Mouse (Mus musculus) MEL (cell line): ENCODE results near the gene Ugt1a9. TPM values are rescaled to one million over a fixed set of nuclear protein-coding genes. Genes with fewer than 3 reads are reported as not detected.
A peak's percentile ranks its signal among the peaks of the same experiment; 100 is the strongest.
"Not testable (repeated sequence)": the region's sequence is repeated elsewhere in the genome, so short reads cannot be mapped to it uniquely, and the experiment has no call there.

Experiments used
- DNase-seq: peaks from one replicate; pipeline ENCODE4 v3.0.0; 2011; ENCODE audit warnings: low read depth, low spot score
- H3K27ac ChIP-seq: 2 replicates; pipeline ENCODE4 v1.5.1; 2012; ENCODE audit warnings: low read depth, mild to moderate bottlenecking, control low read depth, low read length, moderate library complexity; ENCODE audit not compliant: control insufficient read depth
- H3K27me3 ChIP-seq, 2 experiments: fragments of 150-350 bp in 1 of 2; sonication (generic) in 1 of 2; 2 replicates each; pipeline ENCODE4 v1.6.1; 2012; ENCODE audit warnings: low read length in 2 of 2, mild to moderate bottlenecking in 2 of 2, improper control_type of control experiment in 1 of 2, moderate library complexity in 1 of 2; ENCODE audit not compliant: insufficient read depth in 2 of 2, control insufficient read depth in 1 of 2
- H3K36me3 ChIP-seq, 2 experiments: 2 replicates each; pipeline ENCODE4 v1.6.1; 2012 to 2014; ENCODE audit warnings: low read length in 2 of 2, improper control_type of control experiment in 1 of 2, inconsistent platforms in 1 of 2, mild to moderate bottlenecking in 1 of 2; ENCODE audit not compliant: insufficient read depth in 2 of 2, control insufficient read depth in 1 of 2
- H3K4me1 ChIP-seq, 2 experiments: fragments of 150-350 bp in 1 of 2; sonication (generic) in 1 of 2; 2 replicates each; pipeline ENCODE4 v1.6.1; 2012; ENCODE audit warnings: low read length in 2 of 2, improper control_type of control experiment in 1 of 2, mild to moderate bottlenecking in 1 of 2; ENCODE audit not compliant: insufficient read depth in 2 of 2, control insufficient read depth in 1 of 2
- H3K4me3 ChIP-seq, 2 experiments: fragments of 150-350 bp in 1 of 2; sonication (generic) in 1 of 2; 2 replicates each; pipeline ENCODE4 v1.5.1; 2012; ENCODE audit warnings: low read depth in 2 of 2, low read length in 2 of 2, mild to moderate bottlenecking in 2 of 2, moderate library complexity in 2 of 2, control low read depth in 1 of 2, improper control_type of control experiment in 1 of 2; ENCODE audit not compliant: control insufficient read depth in 1 of 2, insufficient read depth in 1 of 2
- H3K79me2 ChIP-seq: 2 replicates; pipeline ENCODE4 v1.6.1; 2012; ENCODE audit warnings: mild to moderate bottlenecking, low read length, moderate library complexity; ENCODE audit not compliant: control insufficient read depth, poor library complexity, insufficient read depth
- H3K9ac ChIP-seq: 2 replicates; pipeline ENCODE4 v1.6.1; 2012; ENCODE audit warnings: low read depth, mild to moderate bottlenecking, control low read depth, low read length, moderate library complexity; ENCODE audit not compliant: control insufficient read depth, poor library complexity, severe bottlenecking
- H3K9me3 ChIP-seq: fragments of 150-350 bp; sonication (generic); replicated peaks from 2 replicates; pipeline ENCODE4 v1.6.1; 2012; ENCODE audit warnings: mild to moderate bottlenecking, low read length, improper control_type of control experiment, moderate library complexity; ENCODE audit not compliant: insufficient read depth
- CHD1 ChIP-seq: IDR thresholded peaks from 2 replicates; pipeline ENCODE4 v1.6.1; 2012; ENCODE audit warnings: low read depth, mild to moderate bottlenecking, inconsistent platforms, low read length, improper control_type of control experiment
- CTCF ChIP-seq, 3 experiments: IDR thresholded peaks in 2 of 3; conservative IDR thresholded peaks in 1 of 3; 2 replicates each; pipeline ENCODE4 v1.5.1; 2011 to 2012; ENCODE audit warnings: low read length in 3 of 3, low read depth in 2 of 3, mild to moderate bottlenecking in 2 of 3, improper control_type of control experiment in 1 of 3, inconsistent platforms in 1 of 3, mixed read lengths in 1 of 3, moderate library complexity in 1 of 3; ENCODE audit not compliant: control insufficient read depth in 1 of 3, insufficient read depth in 1 of 3, poor library complexity in 1 of 3, severe bottlenecking in 1 of 3
- GABPA ChIP-seq: IDR thresholded peaks from 2 replicates; pipeline ENCODE4 v1.6.1; 2012; ENCODE audit warnings: low read depth, mild to moderate bottlenecking, inconsistent platforms, low read length, improper control_type of control experiment, moderate library complexity
- GATA1 ChIP-seq: IDR thresholded peaks from 2 replicates; pipeline ENCODE4 v1.6.1; 2011; ENCODE audit warnings: low read depth, low read length, improper control_type of control experiment
- JUND ChIP-seq: IDR thresholded peaks from 2 replicates; pipeline ENCODE4 v1.6.1; 2011; ENCODE audit warnings: low read depth, mild to moderate bottlenecking, improper control_type of control experiment, low read length
- KAT2A ChIP-seq: conservative IDR thresholded peaks from 2 replicates; pipeline ENCODE4 v1.6.1; 2012; ENCODE audit warnings: low read depth, low read length, improper control_type of control experiment, inconsistent platforms
- MAZ ChIP-seq: IDR thresholded peaks from 2 replicates; pipeline ENCODE4 v1.6.1; 2012; ENCODE audit warnings: low read depth, mild to moderate bottlenecking, inconsistent platforms, low read length, improper control_type of control experiment
- MXI1 ChIP-seq: IDR thresholded peaks from 2 replicates; pipeline ENCODE4 v1.6.1; 2011; ENCODE audit warnings: mild to moderate bottlenecking, low read depth, low read length, improper control_type of control experiment
- NELFE ChIP-seq: IDR thresholded peaks from 2 replicates; pipeline ENCODE4 v1.6.1; 2011; ENCODE audit warnings: low read depth, low read length, improper control_type of control experiment
- NRF1 ChIP-seq: IDR thresholded peaks from 2 replicates; pipeline ENCODE4 v1.6.1; 2014; ENCODE audit warnings: low read depth, mild to moderate bottlenecking, inconsistent platforms, low read length, improper control_type of control experiment, moderate library complexity; ENCODE audit not compliant: poor library complexity, insufficient read depth, severe bottlenecking
- RAD21 ChIP-seq: IDR thresholded peaks from 2 replicates; pipeline ENCODE4 v1.6.1; 2011; ENCODE audit warnings: mild to moderate bottlenecking, low read depth, low read length, improper control_type of control experiment
- RCOR1 ChIP-seq: IDR thresholded peaks from 2 replicates; pipeline ENCODE4 v1.6.1; 2012; ENCODE audit warnings: low read depth, mild to moderate bottlenecking, inconsistent platforms, low read length, improper control_type of control experiment
- USF2 ChIP-seq, 2 experiments: IDR thresholded peaks; 2 replicates each; pipeline ENCODE4 v1.6.1; 2011 to 2012; ENCODE audit warnings: improper control_type of control experiment in 2 of 2, low read length in 2 of 2, borderline replicate concordance in 1 of 2, inconsistent platforms in 1 of 2, low read depth in 1 of 2, mild to moderate bottlenecking in 1 of 2; ENCODE audit not compliant: insufficient read depth in 1 of 2
- ZNF384 ChIP-seq: IDR thresholded peaks from 2 replicates; pipeline ENCODE4 v1.6.1; 2012; ENCODE audit warnings: low read depth, mild to moderate bottlenecking, inconsistent platforms, low read length, improper control_type of control experiment
- polyA plus RNA-seq, 2 experiments: library from polyadenylated mRNA; stranded (reverse) in 1 of 2; unstranded in 1 of 2; fragments of >175 nt in 1 of 2; fragments of >200 nt in 1 of 2; gene quantifications; 2 replicates each; pipeline versions ENCODE4 v1.2.1 to v1.2.4; 2012; ENCODE audit warnings: low replicate concordance in 2 of 2, low read depth in 1 of 2; ENCODE audit not compliant: insufficient read length in 2 of 2, insufficient read depth in 1 of 2, missing spikeins in 1 of 2
- total RNA-seq: library from RNA; depleted of rRNA; stranded (reverse); fragments of 300-350 nt; gene quantifications from 2 replicates; pipeline ENCODE4 v1.2.3, GENCODE M21; 2012

Ugt1a9 gene
- total and polyA plus RNA-seq, 3 experiments = not detected

- no peaks in the 10 kb centered on the region for H3K4me1 ChIP-seq
- H3K9me3 ChIP-seq = no peaks in the 10 kb centered on the region
- peaks cover 0 to 3% of the 10 kb centered on the region in 2 experiments; a peak in 2 of 4 replicates for H3K27me3 ChIP-seq
- DNase-seq = peak; percentile 45
- no peaks in the 10 kb centered on the region for H3K79me2 ChIP-seq
- no peak within 1 kb of the TSS for H3K27ac ChIP-seq
- no peak within 1 kb of the TSS for H3K4me3 ChIP-seq
- no peak within 1 kb of the TSS for H3K9ac ChIP-seq
- TF ChIP-seq MXI1 (no peak), JUND (no peak), CTCF (IDR thresholded peaks at IDR 0.05 in 2 of 3, conservative IDR thresholded peaks at IDR 0.05 in 1 of 3; ENCODE audit: control insufficient read depth in 1 of 3, insufficient read depth in 1 of 3, low read depth in 2 of 3, low read length in 3 of 3, poor library complexity in 1 of 3, severe bottlenecking in 1 of 3) (no peak), ZNF384 (no peak), KAT2A (no peak), GATA1 (no peak), NELFE (no peak), CHD1 (no peak), RCOR1 (no peak), RAD21 (no peak), USF2 (IDR thresholded peaks at IDR 0.05; ENCODE audit: borderline replicate concordance in 1 of 2, insufficient read depth in 1 of 2, low read depth in 1 of 2, low read length in 2 of 2) (no peak), MAZ (no peak), GABPA (no peak), NRF1 (no peak)
- TF ChIP-seq, all 39 proteins: peak for 0
- H3K36me3 ChIP-seq = no peaks in the 10 kb centered on the region
These were observed 24.4 kb downstream of the Ugt1a9 start, which contains the start of gene Ugt1a7c for GRCm38 (mm10) chr1:88094941-88095492. Gene Ugt1a7c (plus strand): TSS chr1:88095062.

- H3K27me3 ChIP-seq, H3K9me3 ChIP-seq, DNase-seq, H3K79me2 ChIP-seq, H3K4me3 ChIP-seq, H3K36me3 ChIP-seq, H3K9ac ChIP-seq, H3K4me1 ChIP-seq, H3K27ac ChIP-seq: not testable (repeated sequence)
These were observed 27.9 kb downstream of the Ugt1a9 start for GRCm38 (mm10) chr1:88098546-88098945.

DNA sequence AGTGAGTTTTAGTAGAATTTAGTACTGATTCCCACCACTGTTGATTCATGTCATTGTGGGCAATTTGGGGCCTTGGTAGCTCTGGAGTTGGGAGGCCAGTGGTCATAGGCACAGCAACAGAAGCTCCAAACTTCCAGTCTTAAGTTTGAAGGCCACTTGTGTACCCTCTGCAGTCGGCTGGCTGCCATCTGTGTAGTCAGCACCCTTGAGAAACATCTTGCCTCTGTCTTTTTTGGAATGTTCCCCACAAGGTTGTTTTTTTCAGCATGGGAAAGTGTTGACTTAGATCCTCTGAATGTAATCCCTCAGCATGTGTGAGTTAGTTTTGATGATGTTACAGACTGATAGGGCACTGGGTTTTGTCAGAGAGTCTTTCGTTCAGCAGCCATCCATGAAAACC is 29.1 kb downstream of the Ugt1a9 start:
- not testable (repeated sequence) for H3K79me2 ChIP-seq, H3K4me3 ChIP-seq, DNase-seq, H3K27ac ChIP-seq, H3K9me3 ChIP-seq, H3K36me3 ChIP-seq, H3K27me3 ChIP-seq, H3K9ac ChIP-seq
- peaks cover 0 to 14% of the 10 kb centered on the region in 2 experiments; a peak in 3 of 4 replicates for H3K4me1 ChIP-seq
